Mouse (Mus musculus): ENCODE data around the gene Lsm10. TPM values are rescaled to one million over a fixed set of nuclear protein-coding genes. Genes with fewer than 3 reads are reported as not detected.

Gene Lsm10
- total and polyA plus RNA-seq, 3 experiments, result 35.0 to 49.6 TPM; not detected in 1

GRCm38 (mm10) chr4:126058134-126058996 is 38.1 kb upstream of the Lsm10 start, which contains the start of gene Oscp1:
TSS of gene Oscp1 (plus strand) at chr4:126058565.
- peak within 1 kb of the TSS; percentile 33 for H3K27ac ChIP-seq (ENCODE audit: control insufficient read depth, low read depth, low read length)
- no peak for TF ChIP-seq SMC3 (IDR thresholded peaks at IDR 0.05; ENCODE audit: low read depth, low read length)
- TF ChIP-seq JUND (IDR thresholded peaks at IDR 0.05; ENCODE audit: low read depth, low read length), result no peak
- TF ChIP-seq NELFE (IDR thresholded peaks at IDR 0.05; ENCODE audit: low read depth, low read length), result peak; percentile 62; the same call in 1 of the 2 replicates
- TF ChIP-seq TCF12 (IDR thresholded peaks at IDR 0.05; ENCODE audit: low read depth, low read length), result peak; percentile 24; the same call in 1 of the 2 replicates
- no peak; the same call in 1 of the 2 replicates for TF ChIP-seq TBP (IDR thresholded peaks at IDR 0.05; ENCODE audit: low read depth, low read length)
- peak; percentile 85 for TF ChIP-seq HCFC1 (IDR thresholded peaks at IDR 0.05; ENCODE audit: low read depth, low read length)
- peak; percentile 61 to 66; a peak in 2 of 4 replicates for TF ChIP-seq POLR2A (IDR thresholded peaks at IDR 0.05; ENCODE audit: control insufficient read depth in 1 of 2, insufficient read depth in 1 of 2, low read depth in 1 of 2, low read length in 2 of 2, poor library complexity in 1 of 2)
- peak; percentile 52; the same call in 1 of the 2 replicates for TF ChIP-seq ELF1 (IDR thresholded peaks at IDR 0.05; ENCODE audit: low read depth, low read length)
- 0 out of 2 replicates have a peak, but pooled peaks have one; percentile 22 for TF ChIP-seq ZKSCAN1 (IDR thresholded peaks at IDR 0.05; ENCODE audit: low read depth, low read length)
- no peak for TF ChIP-seq ETS1 (IDR thresholded peaks at IDR 0.05; ENCODE audit: low read depth, low read length)
- TF ChIP-seq ZMIZ1 (IDR thresholded peaks at IDR 0.05; ENCODE audit: low read depth, low read length), result no peak
- TF ChIP-seq GABPA (IDR thresholded peaks at IDR 0.05; ENCODE audit: low read depth, low read length), result no peak
- TF ChIP-seq MAZ (IDR thresholded peaks at IDR 0.05; ENCODE audit: low read depth, low read length), result no peak; the same call in 1 of the 2 replicates
- TF ChIP-seq POLR2AphosphoS5 (IDR thresholded peaks at IDR 0.05; ENCODE audit: borderline replicate concordance, low read depth, low read length), result no peak
- TF ChIP-seq CHD2 (IDR thresholded peaks at IDR 0.05; ENCODE audit: low read length), result peak; percentile 63
- TF ChIP-seq UBTF (IDR thresholded peaks at IDR 0.05; ENCODE audit: borderline replicate concordance, insufficient read depth, low read depth, low read length), result no peak
- no peak for TF ChIP-seq MAX (IDR thresholded peaks at IDR 0.05; ENCODE audit: low read length)
- TF ChIP-seq RAD21 (IDR thresholded peaks at IDR 0.05; ENCODE audit: low read depth, low read length), result no peak
- TF ChIP-seq NRF1 (IDR thresholded peaks at IDR 0.05; ENCODE audit: insufficient read depth, low read depth, low read length, poor library complexity, severe bottlenecking), result peak; percentile 10; the same call in 1 of the 2 replicates
- TF ChIP-seq MXI1 (IDR thresholded peaks at IDR 0.05; ENCODE audit: low read depth, low read length), result peak; percentile 63; the same call in 1 of the 2 replicates
- no peak for TF ChIP-seq USF2 (IDR thresholded peaks at IDR 0.05; ENCODE audit: borderline replicate concordance in 1 of 2, insufficient read depth in 1 of 2, low read depth in 1 of 2, low read length in 2 of 2)
- no peak for TF ChIP-seq BHLHE40 (IDR thresholded peaks at IDR 0.05; ENCODE audit: borderline replicate concordance, low read depth, low read length)
- TF ChIP-seq GATA1 (IDR thresholded peaks at IDR 0.05; ENCODE audit: low read depth, low read length), result 0 out of 2 replicates have a peak, but pooled peaks have one; percentile 1
- TF ChIP-seq MYB (IDR thresholded peaks at IDR 0.05; ENCODE audit: low read depth, low read length), result no peak
- TF ChIP-seq SIN3A (IDR thresholded peaks at IDR 0.05; ENCODE audit: low read length), result peak; percentile 96
- TF ChIP-seq ZNF384 (IDR thresholded peaks at IDR 0.05; ENCODE audit: low read depth, low read length), result no peak
- TF ChIP-seq RCOR1 (IDR thresholded peaks at IDR 0.05; ENCODE audit: low read depth, low read length), result no peak
- TF ChIP-seq EP300 (IDR thresholded peaks at IDR 0.05; ENCODE audit: low read depth in 1 of 2, low read length in 2 of 2), result no peak
- TF ChIP-seq MAFK (IDR thresholded peaks at IDR 0.05; ENCODE audit: borderline replicate concordance, low read depth, low read length), result no peak
- TF ChIP-seq CHD1 (IDR thresholded peaks at IDR 0.05; ENCODE audit: low read depth, low read length), result no peak
- TF ChIP-seq TAL1 (IDR thresholded peaks at IDR 0.05; ENCODE audit: low read length), result no peak
- TF ChIP-seq KAT2A (conservative IDR thresholded peaks at IDR 0.05; ENCODE audit: low read depth, low read length), result peak; percentile 61; the same call in 1 of the 2 replicates
- peak; percentile 59; the same call in 1 of the 2 replicates for TF ChIP-seq E2F4 (IDR thresholded peaks at IDR 0.05; ENCODE audit: borderline replicate concordance, low read depth, low read length)
- no peak for TF ChIP-seq MYC (IDR thresholded peaks at IDR 0.05; ENCODE audit: low read depth, low read length)
- TF ChIP-seq USF1 (IDR thresholded peaks at IDR 0.05; ENCODE audit: low read depth, low read length), result no peak

More at GRCm38 (mm10) chr4:126058134-126058996, 38.1 kb upstream of the Lsm10 start, which contains the start of gene Oscp1:
- Histone ChIP-seq H3K27me3 (ENCODE audit: control insufficient read depth in 1 of 2, insufficient read depth in 2 of 2, low read length in 2 of 2) (no peaks in the 10 kb centered on the region), H3K36me3 (ENCODE audit: control insufficient read depth in 1 of 2, insufficient read depth in 2 of 2, low read length in 2 of 2) (no peaks in the 10 kb centered on the region; a peak in 1 of 4 replicates), H3K9me3 (replicated peaks; ENCODE audit: insufficient read depth, low read length) (no peaks in the 10 kb centered on the region), H3K4me3 (ENCODE audit: control insufficient read depth in 1 of 2, insufficient read depth in 1 of 2, low read depth in 2 of 2, low read length in 2 of 2) (peak within 1 kb of the TSS; percentile 76 to 82), H3K4me1 (ENCODE audit: control insufficient read depth in 1 of 2, insufficient read depth in 2 of 2, low read length in 2 of 2) (peaks cover 0 to 7% of the 10 kb centered on the region in 2 experiments; a peak in 3 of 4 replicates), H3K9ac (ENCODE audit: control insufficient read depth, low read depth, low read length, poor library complexity, severe bottlenecking) (peak within 1 kb of the TSS; percentile 71), H3K79me2 (ENCODE audit: control insufficient read depth, insufficient read depth, low read length, poor library complexity) (no peaks in the 10 kb centered on the region; the same call in 1 of the 2 replicates)
- DNase-seq (ENCODE audit: low read depth, low spot score), result peak; percentile 95
